11 mouse cellular contexts compared by ENCODE assay signal in the genomic region with DNA sequence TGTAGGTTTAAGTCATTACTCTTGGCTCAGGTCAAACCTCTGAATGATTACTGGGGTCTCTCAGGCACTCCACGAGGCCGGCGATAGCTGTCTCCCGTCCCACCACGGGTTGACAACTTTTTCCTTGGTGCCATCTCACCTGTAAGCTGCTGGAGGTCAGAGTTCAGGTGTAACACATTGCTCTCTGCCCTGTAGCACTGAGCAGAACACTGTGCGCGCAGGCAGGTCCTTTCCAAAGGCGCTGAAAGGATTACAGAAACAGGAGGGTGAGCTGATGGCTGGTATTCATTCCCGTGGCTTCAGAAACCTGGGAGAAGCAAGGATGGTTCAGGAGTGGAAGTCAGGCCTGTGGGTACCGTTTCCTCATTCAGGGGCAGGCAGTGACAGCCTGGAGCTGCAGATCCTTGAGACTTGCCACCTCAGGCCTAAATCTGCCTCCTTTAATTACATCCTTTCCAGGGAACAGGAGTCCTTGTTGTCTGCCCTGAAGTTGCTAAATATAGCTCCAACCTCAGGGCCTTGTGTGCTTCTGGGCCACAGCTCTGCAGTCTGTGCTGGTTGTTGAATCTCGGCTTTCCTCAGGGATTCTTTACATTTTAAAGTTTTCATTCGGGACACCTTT. TPM values are rescaled to one million over a fixed set of nuclear protein-coding genes. Genes with fewer than 3 reads are reported as not detected.
DNase-seq lines count a peak whose midpoint lies in the region; ATAC-seq lines count a peak whose summit lies in the region.
"Had no signal": no experiment of that assay in that cellular context is flagged by ENCODE, and none has a peak within 500 bp of the region (broad histone marks: within the 10 kb centered on the region; RNA-seq: fewer than 3 reads in every experiment).

No protein-coding gene starts in this region.

- no peak overlapping the region for H3K4me3 ChIP-seq in kidney, embryonic 15.5 days (replicated peaks)
- no peak overlapping the region for H3K4me3 ChIP-seq in embryonic facial prominence, embryonic 15.5 days (replicated peaks)
- no peak overlapping the region for H3K4me3 ChIP-seq in liver, embryonic 16.5 days (ENCODE audit: low read depth, low read length)
- H3K4me3 ChIP-seq in forebrain, embryonic 10.5 days: no peak overlapping the region
- H3K4me3 ChIP-seq in hindbrain, embryonic 10.5 days: no peak overlapping the region

- 68% methylated on average over 12 of the region's 12 CpGs for WGBS in kidney, embryonic 15.5 days
- 51% methylated on average over 12 of the region's 12 CpGs for WGBS in embryonic facial prominence, embryonic 15.5 days
- WGBS in liver, embryonic 16.5 days (ENCODE audit: insufficient replicate concordance): 57% methylated on average over 12 of the region's 12 CpGs
- WGBS in forebrain, embryonic 10.5 days: 77% methylated on average over 12 of the region's 12 CpGs
- 83% methylated on average over 12 of the region's 12 CpGs for WGBS in hindbrain, embryonic 10.5 days

- no peak overlapping the region for H3K4me2 ChIP-seq in kidney, embryonic 15.5 days
- no peak overlapping the region for H3K4me2 ChIP-seq in embryonic facial prominence, embryonic 15.5 days (replicated peaks)
- H3K4me2 ChIP-seq in liver, embryonic 16.5 days (ENCODE audit: low read depth, low read length): no peak overlapping the region

- no peaks in the 10 kb centered on the region for H3K9me3 ChIP-seq in kidney, embryonic 15.5 days (replicated peaks)
- H3K9me3 ChIP-seq in embryonic facial prominence, embryonic 15.5 days (replicated peaks): no peaks in the 10 kb centered on the region
- H3K9me3 ChIP-seq in liver, embryonic 16.5 days (replicated peaks; ENCODE audit: control insufficient read depth, low read length): no peaks in the 10 kb centered on the region
- no peaks in the 10 kb centered on the region for H3K9me3 ChIP-seq in forebrain, embryonic 10.5 days
- H3K9me3 ChIP-seq in hindbrain, embryonic 10.5 days: no peaks in the 10 kb centered on the region

- peaks cover 26% of the 10 kb centered on the region for H3K4me1 ChIP-seq in kidney, embryonic 15.5 days
- H3K4me1 ChIP-seq in embryonic facial prominence, embryonic 15.5 days: peaks cover 17% of the 10 kb centered on the region
- peaks cover 7% of the 10 kb centered on the region for H3K4me1 ChIP-seq in liver, embryonic 16.5 days (ENCODE audit: control insufficient read depth, low read depth, low read length)
- H3K4me1 ChIP-seq in forebrain, embryonic 10.5 days: peaks cover 30% of the 10 kb centered on the region
- H3K4me1 ChIP-seq in hindbrain, embryonic 10.5 days (replicated peaks): peaks cover 37% of the 10 kb centered on the region

- no peaks in the 10 kb centered on the region for H3K36me3 ChIP-seq in kidney, embryonic 15.5 days
- H3K36me3 ChIP-seq in embryonic facial prominence, embryonic 15.5 days: no peaks in the 10 kb centered on the region
- no peaks in the 10 kb centered on the region for H3K36me3 ChIP-seq in liver, embryonic 16.5 days (ENCODE audit: control insufficient read depth, insufficient read depth)
- no peaks in the 10 kb centered on the region for H3K36me3 ChIP-seq in forebrain, embryonic 10.5 days (replicated peaks)
- H3K36me3 ChIP-seq in hindbrain, embryonic 10.5 days: no peaks in the 10 kb centered on the region

- ATAC-seq in kidney, embryonic 15.5 days (replicated peaks; ENCODE audit: low FRiP score): no peak
- no peak for ATAC-seq in embryonic facial prominence, embryonic 15.5 days (ENCODE audit: insufficient number of reproducible peaks, low FRiP score, low TSS enrichment, low read depth)
- ATAC-seq in liver, embryonic 16.5 days (ENCODE audit: low read depth): peak; percentile 58
- ATAC-seq: activated CD4-positive, CD25-positive, alpha-beta regulatory T cell, adult 4 months had no signal

- H3K27ac ChIP-seq in kidney, embryonic 15.5 days: peak overlapping the region; percentile 15; the same call in 1 of the 2 replicates
- H3K27ac ChIP-seq in embryonic facial prominence, embryonic 15.5 days (replicated peaks): 0 out of 2 replicates have a peak overlapping the region, but pooled peaks have one; percentile 12
- H3K27ac ChIP-seq in liver, embryonic 16.5 days (ENCODE audit: low read length): no peak overlapping the region; the same call in 1 of the 2 replicates
- H3K27ac ChIP-seq in forebrain, embryonic 10.5 days: no peak overlapping the region
- H3K27ac ChIP-seq in hindbrain, embryonic 10.5 days: no peak overlapping the region

- no peak overlapping the region for H3K9ac ChIP-seq in kidney, embryonic 15.5 days
- no peak overlapping the region for H3K9ac ChIP-seq in embryonic facial prominence, embryonic 15.5 days
- H3K9ac ChIP-seq in liver, embryonic 16.5 days (ENCODE audit: low read depth, low read length): no peak overlapping the region

- peak; percentile 39 for DNase-seq in gastrocnemius, adult 18-20 months (ENCODE audit: low spot score)
- no peak for DNase-seq in gastrocnemius, postnatal 4 days (ENCODE audit: low spot score in 2 of 2)
- DNase-seq in kidney, adult 11 months: no peak
- no peak for DNase-seq in forebrain, embryonic 10.5 days (ENCODE audit: extremely low spot score, low spot score)
- no peak for DNase-seq in hindbrain, embryonic 10.5 days (ENCODE audit: low spot score)
- DNase-seq: B cell, adult 2 months had no signal

- no peaks in the 10 kb centered on the region for H3K27me3 ChIP-seq in kidney, embryonic 15.5 days
- no peaks in the 10 kb centered on the region for H3K27me3 ChIP-seq in embryonic facial prominence, embryonic 15.5 days
- no peaks in the 10 kb centered on the region for H3K27me3 ChIP-seq in liver, embryonic 16.5 days (ENCODE audit: control insufficient read depth, insufficient read depth, low read depth, low read length)
- no peaks in the 10 kb centered on the region for H3K27me3 ChIP-seq in forebrain, embryonic 10.5 days (ENCODE audit: poor library complexity, severe bottlenecking)
- no peaks in the 10 kb centered on the region for H3K27me3 ChIP-seq in hindbrain, embryonic 10.5 days (ENCODE audit: insufficient read depth, poor library complexity, severe bottlenecking)

RNA-seq across cellular contexts. Expression of gene Lpp, which starts 31.2 kb away (rescaled TPM):
- total RNA-seq in gastrocnemius, adult 18-20 months (2021): 10 to 100 TPM; 13.4 to 17.4 TPM
- 10 to 100 TPM; 46.7 to 52.2 TPM for total RNA-seq in gastrocnemius, postnatal 4 days (2021)
- polyA plus RNA-seq in kidney, embryonic 15.5 days (2015; fragmentation: Nextera tagmentation; extraction: Ambion mirVana): 50.8 and 58.6 TPM in 2 replicates
- 51.4 and 52.8 TPM in 2 replicates for polyA plus RNA-seq in embryonic facial prominence, embryonic 15.5 days (2015; fragmentation: Nextera tagmentation; extraction: Ambion mirVana)
- polyA plus RNA-seq in liver, embryonic 16.5 days (2015; fragmentation: Nextera tagmentation; extraction: Ambion mirVana): 8.5 and 10.3 TPM in 2 replicates
- polyA plus RNA-seq in forebrain, embryonic 10.5 days (2016; fragmentation: Nextera tagmentation; extraction: Ambion mirVana): 27.3 and 27.9 TPM in 2 replicates
- 26.6 and 28.6 TPM in 2 replicates for polyA plus RNA-seq in hindbrain, embryonic 10.5 days (2016; fragmentation: Nextera tagmentation; extraction: Ambion mirVana)
- total RNA-seq: MEL had no signal

Comparison
In these comparisons a context has a peak if more than half of its experiments do, and no peak if none do; other contexts are left out.
1. H3K27ac ChIP-seq: peak in kidney, embryonic 15.5 days (single experiment) and embryonic facial prominence, embryonic 15.5 days (single experiment); none in liver, embryonic 16.5 days (single experiment), forebrain, embryonic 10.5 days (single experiment) and hindbrain, embryonic 10.5 days (single experiment).